Mouse (Mus musculus): ENCODE data around the gene Pard3b. TPM values are rescaled to one million over a fixed set of nuclear protein-coding genes. Genes with fewer than 3 reads are reported as not detected.
"Not testable (repeated sequence)": the region's sequence is repeated elsewhere in the genome, so short reads cannot be mapped to it uniquely, and the experiment has no call there.

Gene Pard3b
- total RNA-seq, 2 experiments from 2014 or later = 5.7 to 6.0 TPM

- intact Hi-C loops (cut with DNase I; ENCODE audit: low total_unique reads) = no loop called here
- no peak for DNase-seq
Observed at GRCm38 (mm10) chr1:62591296-62592031, 952.8 kb downstream of the Pard3b start.

- intact Hi-C loops (cut with DNase I; ENCODE audit: low total_unique reads) = no loop called here
- DNase-seq = peak; percentile 14
Observed at GRCm38 (mm10) chr1:62595401-62595800, 956.8 kb downstream of the Pard3b start.

- no peak for DNase-seq
- intact Hi-C loops (cut with DNase I; ENCODE audit: low total_unique reads) = no loop called here
Observed at GRCm38 (mm10) chr1:62597751-62598400, 959.3 kb downstream of the Pard3b start.

GRCm38 (mm10) chr1:62598551-62598950 lies 959.9 kb downstream of the Pard3b start:
- intact Hi-C loops (cut with DNase I; ENCODE audit: low total_unique reads) = no loop called here
- DNase-seq = no peak

GRCm38 (mm10) chr1:62604644-62605043 lies 966.0 kb downstream of the Pard3b start:
- DNase-seq; intact Hi-C loops (cut with DNase I; ENCODE audit: low total_unique reads): not testable (repeated sequence)

- DNase-seq = no peak
Observed at GRCm38 (mm10) chr1:62618109-62618665, 979.6 kb downstream of the Pard3b start.

GRCm38 (mm10) chr1:62619456-62619855 lies 980.8 kb downstream of the Pard3b start:
- DNase-seq = no peak
- intact Hi-C loops (cut with DNase I; ENCODE audit: low total_unique reads) = no loop called here

More at GRCm38 (mm10) chr1:62618109-62618665, 979.6 kb downstream of the Pard3b start:
- intact Hi-C loops (cut with DNase I; ENCODE audit: low total_unique reads) = no loop called here

GRCm38 (mm10) chr1:62622447-62622846 lies 983.8 kb downstream of the Pard3b start:
- no peak for DNase-seq
- intact Hi-C loops (cut with DNase I; ENCODE audit: low total_unique reads) = no loop called here

GRCm38 (mm10) chr1:62624166-62624565 lies 985.5 kb downstream of the Pard3b start:
- intact Hi-C loops (cut with DNase I; ENCODE audit: low total_unique reads) = no loop called here
- no peak for DNase-seq

GRCm38 (mm10) chr1:62624836-62625235 lies 986.2 kb downstream of the Pard3b start:
- DNase-seq = no peak
- intact Hi-C loops (cut with DNase I; ENCODE audit: low total_unique reads) = no loop called here

GRCm38 (mm10) chr1:62625332-62625731 lies 986.7 kb downstream of the Pard3b start:
- intact Hi-C loops (cut with DNase I; ENCODE audit: low total_unique reads) = no loop called here
- DNase-seq = no peak

GRCm38 (mm10) chr1:62625819-62626505 lies 987.3 kb downstream of the Pard3b start:
- DNase-seq = no peak
- intact Hi-C loops (cut with DNase I; ENCODE audit: low total_unique reads) = no loop called here

- DNase-seq = no peak
- intact Hi-C loops (cut with DNase I; ENCODE audit: low total_unique reads) = no loop called here
Observed at GRCm38 (mm10) chr1:62629952-62630351, 991.3 kb downstream of the Pard3b start.

GRCm38 (mm10) chr1:62631511-62632305 lies 993.1 kb downstream of the Pard3b start:
- intact Hi-C loops (cut with DNase I; ENCODE audit: low total_unique reads) = no loop called here
- no peak for DNase-seq

GRCm38 (mm10) chr1:62632886-62633285 lies 994.3 kb downstream of the Pard3b start:
- intact Hi-C loops (cut with DNase I; ENCODE audit: low total_unique reads) = no loop called here
- no peak for DNase-seq

GRCm38 (mm10) chr1:62635203-62635602 lies 996.6 kb downstream of the Pard3b start:
- intact Hi-C loops (cut with DNase I; ENCODE audit: low total_unique reads) = no loop called here
- DNase-seq = no peak

- intact Hi-C loops (cut with DNase I; ENCODE audit: low total_unique reads) = no loop called here
- no peak for DNase-seq
Observed at GRCm38 (mm10) chr1:62636906-62637673, 998.5 kb downstream of the Pard3b start.

- no peak for DNase-seq
- intact Hi-C loops (cut with DNase I; ENCODE audit: low total_unique reads) = no loop called here
Observed at GRCm38 (mm10) chr1:62639012-62639411, 1000.4 kb downstream of the Pard3b start.

GRCm38 (mm10) chr1:62639440-62639839 lies 1000.8 kb downstream of the Pard3b start:
- intact Hi-C loops (cut with DNase I; ENCODE audit: low total_unique reads) = no loop called here
- no peak for DNase-seq
